Mouse (Mus musculus) lung, postnatal 4 days (tissue): ENCODE results near the gene Dnttip2.
"Not testable (repeated sequence)": the region's sequence is repeated elsewhere in the genome, so short reads cannot be mapped to it uniquely, and the experiment has no call there.

Experiments used
- DNase-seq, 2 experiments: peaks; one replicate each; pipeline ENCODE4 v3.0.0; 2021

Gene Dnttip2

DNA sequence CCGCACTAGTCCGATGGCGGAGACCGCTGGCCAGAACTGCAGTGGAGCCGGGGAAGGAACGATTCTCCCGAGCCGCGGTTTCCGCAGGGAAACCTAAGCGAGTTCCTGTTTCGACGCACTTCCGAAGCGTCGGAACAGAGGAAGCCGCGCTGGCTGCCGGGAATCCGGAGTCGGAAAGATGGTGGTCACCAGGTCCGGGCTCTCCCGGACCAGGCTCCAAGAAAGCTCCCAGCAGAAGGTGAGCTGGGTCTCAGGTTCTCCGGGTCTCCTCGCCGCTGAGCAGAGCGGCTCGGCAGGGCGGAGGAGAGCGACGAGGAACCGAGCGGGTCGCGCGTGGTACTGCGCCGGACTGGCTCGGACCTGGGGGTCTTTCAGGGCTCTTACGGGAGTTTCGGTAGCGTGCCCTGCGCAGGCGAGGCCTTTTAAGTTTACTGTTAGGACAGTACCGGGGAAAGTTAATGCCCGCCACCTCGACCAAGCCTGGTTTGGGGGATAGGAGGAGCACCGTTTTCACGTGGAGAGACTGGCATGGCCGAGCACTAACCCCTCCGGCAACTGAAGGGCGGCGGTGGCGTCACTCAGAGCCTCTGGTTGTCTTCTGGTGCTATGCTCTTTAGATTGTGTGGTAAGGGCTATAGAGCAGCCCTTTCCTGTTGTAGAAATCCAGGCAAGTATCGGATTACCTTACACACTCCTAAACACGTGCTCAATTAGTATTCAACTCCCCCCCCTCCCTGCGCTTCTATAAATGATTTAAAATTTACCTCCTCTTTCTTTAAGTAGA lies at the start of gene Dnttip2:
TSS of gene Dnttip2 (plus strand) at position 148 of the 784 bp plus-strand sequence.
- DNase-seq: peak; percentile 95 to 97

DNA sequence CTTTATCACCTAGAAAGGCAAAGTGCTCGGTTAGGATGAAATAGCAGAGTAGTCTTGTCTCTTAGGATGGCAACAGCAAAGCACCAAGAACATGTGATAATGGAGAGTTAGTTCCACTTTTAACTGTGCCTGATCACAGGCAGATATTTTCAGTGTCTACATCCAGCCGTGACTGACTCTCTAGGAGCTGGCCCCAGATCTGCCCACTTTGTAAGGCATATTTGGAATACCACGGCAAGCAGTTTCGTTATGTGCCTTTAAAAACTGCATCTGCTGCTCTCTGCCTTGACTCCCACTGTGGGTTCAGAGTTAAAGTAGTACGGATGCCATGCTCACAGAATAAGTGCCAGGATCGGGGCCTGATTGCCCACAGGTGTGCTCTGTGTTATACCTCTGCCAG lies 47.2 kb upstream of the Dnttip2 start:
- not testable (repeated sequence) for DNase-seq

DNA sequence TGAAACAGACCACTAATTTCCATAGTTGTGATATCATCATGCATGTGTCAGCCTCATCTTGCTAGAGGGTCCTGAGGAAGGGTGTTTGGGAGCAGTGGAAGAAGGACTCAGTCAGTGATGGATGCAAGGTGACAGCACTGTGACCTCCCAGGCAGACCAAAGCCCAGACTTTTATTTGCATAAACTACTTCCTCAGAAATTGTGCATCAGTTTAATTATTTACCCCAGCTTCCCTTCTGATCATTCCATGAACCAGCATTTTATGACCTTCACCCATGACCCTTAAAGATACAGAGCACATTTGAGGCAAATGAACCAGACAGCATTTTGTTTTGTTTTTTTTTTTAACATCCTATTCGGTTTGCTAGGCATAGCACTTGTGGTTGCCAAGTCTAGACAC lies 38.4 kb upstream of the Dnttip2 start:
- no peak for DNase-seq

DNA sequence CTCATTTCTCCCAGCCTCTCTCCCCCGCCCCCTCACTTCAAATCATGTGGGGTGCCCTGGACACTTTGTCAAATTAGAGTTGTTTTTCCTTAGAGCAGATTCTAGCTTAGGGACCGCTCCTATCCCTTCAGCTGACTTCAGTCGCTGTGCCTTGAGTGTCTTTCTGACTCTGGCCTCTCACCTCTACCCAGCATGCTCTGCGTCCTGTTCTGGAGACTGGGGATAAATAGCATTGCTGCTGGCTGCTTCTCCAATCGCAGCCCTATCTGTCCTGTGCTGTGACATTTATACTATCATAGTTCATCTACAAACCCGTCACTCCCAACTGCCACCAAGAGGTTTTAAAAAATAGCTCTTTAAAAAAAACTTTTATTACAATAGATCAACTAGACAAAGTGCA lies 31.3 kb upstream of the Dnttip2 start:
- no peak for DNase-seq

DNA sequence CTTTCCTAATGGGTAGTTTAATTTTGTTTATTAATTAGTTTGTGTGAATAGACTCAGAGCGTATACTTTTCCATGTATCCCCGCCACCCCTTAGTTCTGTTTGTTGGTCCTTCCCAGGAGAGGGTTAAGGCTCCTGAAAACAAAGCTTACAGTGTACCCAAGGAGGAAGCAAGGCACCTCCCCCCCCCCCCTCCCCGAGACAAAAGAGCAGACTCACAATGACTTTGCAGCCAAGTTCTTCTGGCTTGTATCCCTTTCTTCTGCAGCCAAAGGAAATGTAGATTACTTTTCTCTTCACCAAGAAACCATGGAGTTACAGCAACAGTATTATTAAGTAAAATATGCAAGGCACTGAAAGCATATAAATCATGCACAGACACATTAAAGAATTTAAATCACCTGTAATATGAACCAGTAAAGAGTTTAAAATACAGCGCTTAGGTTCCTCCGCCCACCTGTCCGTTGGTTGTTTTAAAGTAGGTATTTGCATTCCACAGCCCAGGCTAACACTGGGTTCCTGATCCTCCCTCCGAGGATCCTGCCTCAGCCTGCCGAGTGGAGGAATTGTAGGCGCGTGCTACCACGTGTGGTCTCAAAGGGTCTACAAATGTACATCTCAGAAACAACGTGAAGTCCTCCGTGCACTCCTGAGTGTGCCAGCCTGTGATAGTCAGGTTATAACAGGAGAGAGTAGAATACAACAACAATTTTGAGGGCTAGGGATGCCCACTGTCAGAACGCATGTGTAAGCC lies 30.6 kb upstream of the Dnttip2 start:
- no peak for DNase-seq

DNA sequence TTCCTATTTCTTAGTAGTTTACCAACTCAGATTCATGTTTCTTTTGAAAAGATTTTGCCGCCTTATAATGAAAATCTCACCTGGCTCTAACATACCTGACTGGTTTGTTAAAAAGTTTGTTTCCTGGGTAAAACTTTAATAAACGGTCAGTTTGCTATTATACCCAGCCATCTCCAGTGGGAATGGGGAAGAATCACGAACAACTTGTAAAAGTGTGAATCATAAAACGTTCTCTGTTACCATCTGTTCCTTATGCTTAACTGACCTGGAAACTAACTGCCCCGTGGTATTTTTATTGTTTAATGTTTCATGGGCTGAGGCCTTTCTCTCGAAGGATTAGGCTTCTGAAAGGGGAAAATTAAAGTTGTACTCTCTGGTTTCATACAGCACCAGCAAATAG lies 29.4 kb upstream of the Dnttip2 start:
- DNase-seq: no peak

DNA sequence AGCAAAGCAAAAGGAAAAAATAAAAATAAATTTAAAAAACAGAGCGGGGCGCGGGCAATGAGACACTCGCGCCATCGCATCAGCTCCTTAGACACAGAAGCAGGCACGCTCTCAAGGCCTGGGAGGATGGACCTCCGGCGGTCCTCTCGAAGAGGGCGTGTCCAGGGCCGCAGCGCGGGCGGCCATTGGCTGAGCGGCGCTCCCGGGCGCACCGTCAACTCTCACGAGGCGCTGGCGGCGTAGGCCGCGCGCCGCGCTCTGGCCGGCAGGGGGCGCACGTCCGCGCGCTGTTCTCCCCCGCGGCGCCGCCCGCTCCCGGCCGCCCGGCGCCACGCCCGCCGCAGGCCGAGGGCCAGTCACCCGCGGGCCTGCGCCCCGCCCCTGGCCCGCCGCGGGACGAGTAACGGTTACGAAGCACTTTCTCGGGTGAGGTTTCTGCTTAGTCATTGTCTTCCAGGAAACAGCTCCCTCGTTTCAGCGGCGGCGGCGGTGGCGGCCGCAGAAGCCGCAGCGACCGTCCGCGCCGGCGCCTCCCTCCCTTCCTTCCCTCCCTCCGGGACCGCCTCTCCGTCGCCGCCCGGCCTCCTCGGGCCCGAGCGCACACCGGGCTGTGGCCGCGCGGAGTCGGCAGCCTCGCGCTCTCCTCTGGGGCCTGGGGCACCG lies 28.8 kb upstream of the Dnttip2 start, which contains the start of gene Gclm:
TSS of gene Gclm (plus strand) at position 343 of the 663 bp plus-strand sequence.
- DNase-seq: peak; percentile 94 to 97

DNA sequence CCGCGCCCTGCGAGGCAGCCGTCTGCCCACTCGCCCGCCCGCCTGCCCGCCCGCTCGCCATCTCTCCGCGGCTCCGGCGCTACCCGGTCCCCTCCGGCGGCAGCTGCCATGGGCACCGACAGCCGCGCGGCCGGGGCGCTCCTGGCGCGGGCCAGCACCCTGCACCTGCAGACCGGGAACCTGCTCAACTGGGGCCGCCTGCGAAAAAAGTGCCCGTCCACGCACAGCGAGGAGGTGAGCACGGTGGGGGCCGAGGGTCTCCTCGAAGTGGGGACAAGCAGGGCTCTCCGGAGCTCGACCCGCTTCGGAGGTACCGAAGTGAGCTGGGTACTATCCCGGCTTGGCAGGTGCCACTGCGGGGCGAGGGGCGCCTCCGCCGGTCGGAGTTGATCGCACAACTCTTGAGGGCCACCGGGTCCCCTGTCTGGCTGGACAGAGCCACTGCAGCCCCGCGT lies 28.3 kb upstream of the Dnttip2 start:
- DNase-seq: peak; percentile 76 to 79

DNA sequence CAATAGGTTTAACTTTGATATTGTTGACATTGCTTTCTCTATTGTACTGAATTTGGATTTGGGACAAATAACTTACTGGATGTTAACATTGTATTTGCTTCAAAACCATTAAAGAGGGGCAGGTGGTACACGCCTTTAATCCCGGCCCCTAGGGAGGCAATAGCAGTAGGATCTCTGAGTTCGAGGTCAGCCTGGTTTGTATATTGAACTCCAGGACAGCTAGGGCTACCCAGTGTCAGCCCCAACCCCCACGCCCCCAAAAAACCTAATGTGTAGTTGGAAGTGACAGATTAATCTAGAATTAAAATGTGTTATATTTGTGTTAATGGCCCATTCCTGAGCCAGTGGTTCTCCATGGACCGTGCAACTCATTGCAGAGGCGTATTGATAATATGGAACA lies 27.8 kb upstream of the Dnttip2 start:
- no peak for DNase-seq

DNA sequence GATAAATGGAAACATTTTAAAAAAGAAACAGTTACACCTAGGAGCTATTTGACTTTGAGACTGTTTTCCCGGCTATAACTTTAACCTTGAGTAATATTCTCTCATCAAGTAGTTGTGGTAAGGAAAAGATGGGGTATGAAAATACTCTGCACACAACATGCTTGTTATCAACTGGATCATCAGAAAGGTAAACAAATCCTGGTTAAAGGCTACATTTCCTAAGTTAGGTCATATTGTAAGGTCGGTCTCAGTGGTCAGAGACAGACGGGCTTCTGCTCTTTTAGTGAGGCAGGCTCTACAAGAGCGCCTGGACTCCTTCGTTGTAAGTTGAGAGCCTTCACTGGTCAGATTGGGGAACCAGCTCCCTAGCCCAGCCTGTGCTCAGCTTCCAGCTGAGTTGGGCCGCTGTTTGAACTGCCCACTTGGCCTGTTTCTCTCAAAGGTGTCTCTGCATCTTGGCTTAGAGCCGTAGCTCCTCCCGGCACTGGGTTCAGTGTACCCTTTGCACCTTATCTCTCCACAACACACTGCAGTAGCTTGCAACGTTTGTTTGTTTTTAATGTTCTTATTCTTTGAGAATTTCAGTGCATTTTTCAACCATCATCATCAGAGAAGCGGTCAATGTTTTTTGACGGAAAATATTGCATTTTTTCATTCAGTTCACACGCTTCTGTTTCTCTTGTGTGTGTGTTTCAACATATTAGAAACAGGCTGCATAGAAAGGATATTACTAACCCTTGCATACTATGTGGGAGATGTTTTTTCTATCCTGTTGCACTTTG lies 27.0 kb upstream of the Dnttip2 start:
- DNase-seq: no peak

DNA sequence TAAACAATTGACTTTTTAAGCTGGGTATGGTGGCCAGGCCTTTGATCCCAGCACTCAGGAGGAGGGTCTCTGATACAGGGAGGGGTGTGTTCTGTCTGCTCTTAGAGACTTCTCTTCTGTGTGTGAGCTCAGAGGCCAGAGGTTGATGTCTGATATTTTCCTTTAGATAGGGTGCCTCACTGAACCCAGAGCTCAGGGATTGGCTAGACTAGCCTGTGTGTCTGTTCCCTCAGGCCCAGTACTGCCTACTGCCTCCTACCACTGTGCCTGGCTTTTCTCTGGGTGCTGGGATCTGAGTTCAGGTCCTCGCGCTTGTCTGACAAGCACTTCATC lies 26.5 kb upstream of the Dnttip2 start:
- no peak for DNase-seq

DNA sequence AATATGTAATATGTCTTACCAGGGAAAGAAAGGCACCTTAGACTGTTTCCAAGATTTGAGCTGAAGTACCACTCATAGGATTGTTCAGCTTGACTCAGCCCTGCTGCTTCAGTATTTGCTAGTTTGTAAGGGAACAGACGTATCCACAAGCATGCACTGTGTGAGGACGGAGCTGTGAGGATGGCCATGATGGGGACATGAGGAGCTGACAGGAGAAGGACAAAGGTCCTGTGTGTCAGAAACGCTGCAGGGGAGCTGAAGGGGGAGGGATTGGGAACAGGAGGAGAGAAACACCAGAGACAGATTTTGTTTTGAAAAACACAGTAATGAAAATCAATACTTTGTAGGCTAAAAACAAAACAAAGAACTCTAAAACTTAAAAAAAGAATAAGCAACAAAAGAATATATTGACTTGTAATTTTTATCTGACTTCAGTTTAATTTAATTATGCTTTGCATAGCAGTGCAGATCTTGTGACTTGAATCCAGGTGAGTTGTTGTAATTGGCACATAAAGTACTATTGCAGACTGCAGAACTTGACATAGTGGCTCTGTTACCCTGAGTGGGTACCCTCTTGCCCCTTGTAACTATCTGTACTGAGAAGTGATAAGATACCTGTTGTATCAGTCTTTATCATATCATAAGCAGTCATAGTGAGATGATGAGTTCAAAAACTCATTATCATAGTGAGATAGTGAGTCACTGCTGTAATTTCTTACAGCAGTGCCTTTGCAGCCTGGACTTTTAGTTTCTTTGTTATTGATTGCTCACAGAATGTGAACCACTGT lies 21.5 kb upstream of the Dnttip2 start:
- DNase-seq: no peak

DNA sequence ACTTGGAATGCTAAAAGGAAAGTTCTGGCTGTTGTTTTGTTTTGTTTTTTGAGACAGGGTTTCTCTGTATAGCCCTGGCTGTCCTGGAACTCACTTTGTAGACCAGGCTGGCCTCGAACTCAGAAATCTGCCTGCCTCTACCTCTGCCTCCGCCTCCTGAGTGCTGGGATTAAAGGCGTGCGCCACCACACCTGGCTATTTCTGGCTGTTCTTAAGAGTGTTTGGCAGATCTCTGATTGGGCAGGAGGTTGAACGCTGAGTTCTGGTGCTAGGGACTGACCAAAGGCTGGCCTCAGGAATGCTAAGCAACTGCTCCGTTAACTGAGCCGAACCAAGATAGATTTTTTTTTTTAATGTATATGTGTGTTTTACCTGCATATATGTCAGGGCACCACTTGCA lies 20.1 kb upstream of the Dnttip2 start:
- not testable (repeated sequence) for DNase-seq

DNA sequence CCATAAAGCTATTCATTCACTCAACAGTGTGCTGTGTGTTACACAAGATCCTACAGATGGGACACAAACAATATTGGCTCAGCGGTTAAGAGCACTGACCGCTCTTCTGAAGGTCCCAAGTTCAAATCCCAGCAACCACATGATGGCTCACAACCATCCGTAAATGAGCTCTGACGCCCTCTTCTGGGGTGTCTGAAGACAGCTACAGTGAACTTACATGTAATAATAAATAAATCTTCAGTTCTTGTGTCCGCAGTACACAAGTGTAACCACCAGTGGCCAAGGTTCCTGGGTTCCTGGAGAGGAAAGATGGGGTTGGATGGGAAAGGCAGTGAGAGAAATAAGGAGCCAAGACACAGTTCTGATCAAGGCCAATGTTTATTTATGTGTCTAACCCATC lies 4.2 kb upstream of the Dnttip2 start:
- no peak for DNase-seq

DNA sequence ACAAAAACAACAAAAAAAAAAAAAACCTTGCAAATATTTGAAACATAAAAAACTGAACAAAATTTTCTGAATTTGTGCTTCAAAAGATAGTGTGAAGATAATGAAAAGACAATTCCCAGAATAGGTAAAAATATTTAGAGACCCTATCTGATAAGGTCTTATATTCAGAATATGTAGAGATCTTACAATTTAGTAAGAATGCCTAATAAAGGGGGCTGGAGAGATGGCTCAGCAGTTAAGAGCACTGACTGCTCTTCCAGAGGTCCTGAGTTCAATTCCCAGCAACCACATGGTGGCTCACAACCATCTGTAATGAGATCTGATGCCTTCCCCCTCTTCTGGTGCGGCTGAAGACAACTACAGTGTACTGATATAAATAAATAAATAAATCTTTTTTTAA lies 1.6 kb upstream of the Dnttip2 start:
- DNase-seq: not testable (repeated sequence)

DNA sequence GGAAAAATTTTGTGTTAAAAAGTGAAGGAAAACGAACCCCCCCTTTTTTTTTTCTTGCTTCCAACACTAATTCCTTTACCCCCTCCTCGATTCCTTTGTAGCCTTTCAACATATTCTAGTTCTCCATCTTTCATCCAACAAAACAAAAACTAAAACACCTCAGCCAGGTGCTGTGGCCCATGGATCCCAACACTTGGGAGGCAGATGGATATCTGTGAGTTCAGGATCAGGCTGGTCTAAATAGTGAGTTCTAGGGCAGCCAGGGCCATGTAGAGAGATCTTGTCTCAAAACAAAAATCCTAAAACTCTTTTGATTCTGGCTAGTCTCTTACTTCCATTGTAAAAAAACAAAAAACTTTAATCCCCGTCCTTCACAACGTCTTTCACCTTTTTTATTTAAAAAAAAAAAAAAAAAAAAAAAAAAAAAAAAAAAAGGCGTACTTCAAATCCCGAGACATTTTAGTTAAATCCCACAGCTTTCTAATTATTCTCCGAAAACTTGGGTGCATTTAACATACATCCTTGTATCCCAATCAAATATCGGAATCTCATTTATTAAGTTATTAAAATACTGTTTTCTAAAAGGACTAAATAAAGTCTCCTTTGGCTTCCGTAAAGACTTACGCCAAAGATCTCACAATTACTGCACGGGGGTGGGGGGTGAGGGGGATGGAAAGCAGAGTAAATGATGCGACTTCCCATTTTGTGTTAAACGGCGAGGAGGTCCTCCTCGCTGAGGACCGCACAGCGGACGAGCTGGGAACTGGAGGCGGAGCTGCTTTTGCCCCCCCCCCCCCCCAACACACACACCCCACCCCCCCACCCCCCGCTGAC lies 564 bp upstream of the Dnttip2 start:
- no peak for DNase-seq

DNA sequence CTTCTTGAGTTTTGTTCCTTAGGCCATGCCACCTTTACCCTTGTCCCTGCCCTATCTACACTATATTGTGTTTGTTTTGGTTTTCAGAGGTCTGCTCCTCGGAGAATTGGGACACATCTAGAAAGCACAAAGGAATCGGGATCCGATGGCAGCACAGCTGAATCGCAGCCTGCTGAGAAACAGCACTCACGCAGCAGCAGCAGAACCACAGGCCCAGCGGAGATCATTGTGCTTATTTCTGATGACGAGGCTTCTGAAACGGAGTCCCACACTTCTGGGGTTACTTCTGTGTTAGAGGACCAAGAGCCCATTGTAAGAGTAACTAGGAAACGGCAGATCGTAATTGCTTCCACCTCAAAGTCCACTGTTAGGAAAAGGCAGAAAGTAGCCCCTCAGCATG lies 923 bp downstream of the Dnttip2 start:
- no peak for DNase-seq

DNA sequence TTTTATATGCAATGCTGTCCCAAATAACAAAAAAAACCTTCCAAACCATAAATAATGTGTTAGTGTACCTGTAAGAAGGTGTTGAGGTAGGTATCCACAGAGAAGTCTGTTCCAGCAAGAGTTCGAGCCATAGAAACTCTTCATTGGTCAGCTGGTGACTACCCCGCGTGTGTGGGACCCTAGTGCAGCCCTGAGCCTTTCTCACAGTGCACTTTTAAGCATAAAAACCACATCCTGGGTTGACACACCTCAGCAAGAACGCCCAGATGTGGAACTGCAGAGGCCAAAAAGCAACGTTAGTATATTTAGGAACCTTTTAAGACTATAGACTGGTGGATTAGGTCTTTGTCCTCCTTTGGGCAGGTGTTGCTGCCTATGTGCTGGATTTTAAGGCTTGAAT lies 13.0 kb downstream of the Dnttip2 start:
- DNase-seq: no peak

DNA sequence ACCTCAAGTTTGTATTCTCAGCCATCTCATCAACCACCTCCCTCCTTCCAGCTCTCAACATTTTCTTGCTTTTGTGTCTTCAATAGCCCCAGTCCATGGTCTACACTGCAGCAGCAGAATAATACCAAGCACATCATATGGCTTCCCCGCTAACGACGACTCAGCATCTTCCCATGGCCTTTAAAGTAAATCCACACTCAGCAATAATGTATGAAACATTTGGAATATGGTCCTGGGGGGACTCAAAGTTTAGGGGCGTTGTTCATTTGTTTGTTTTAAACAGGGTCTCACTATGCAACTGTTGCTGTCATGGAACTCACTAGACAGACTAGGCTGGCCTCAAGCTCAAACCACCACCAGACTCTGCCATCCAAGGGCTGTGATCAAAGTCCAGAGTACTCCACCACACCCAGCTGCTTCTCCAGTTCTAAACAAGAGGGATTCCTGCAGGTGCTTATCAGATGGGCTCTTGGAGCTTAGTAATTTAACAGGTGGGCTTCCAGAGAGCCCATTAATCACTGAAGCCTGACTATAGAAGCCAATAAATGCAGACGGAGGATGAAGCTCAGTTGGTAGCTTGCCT lies 14.5 kb downstream of the Dnttip2 start:
- no peak for DNase-seq

DNA sequence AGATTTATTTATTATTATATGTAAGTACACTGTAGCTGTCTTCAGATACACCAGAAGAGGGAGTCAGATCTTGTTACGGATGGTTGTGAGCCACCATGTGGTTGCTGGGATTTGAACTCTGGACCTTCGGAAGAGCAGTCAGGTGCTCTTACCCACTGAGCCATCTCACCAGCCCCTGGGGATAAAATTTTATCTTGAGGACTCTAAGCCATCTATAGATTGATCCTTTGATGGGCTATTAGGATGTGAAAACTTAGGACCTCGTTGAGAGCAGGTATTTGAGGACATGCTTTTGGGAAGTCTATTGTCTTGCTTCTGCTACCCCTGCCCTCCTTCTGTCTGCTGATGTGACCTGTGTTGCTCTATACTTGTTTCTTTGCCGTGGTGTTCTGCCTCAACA lies 15.2 kb downstream of the Dnttip2 start:
- DNase-seq: not testable (repeated sequence)

DNA sequence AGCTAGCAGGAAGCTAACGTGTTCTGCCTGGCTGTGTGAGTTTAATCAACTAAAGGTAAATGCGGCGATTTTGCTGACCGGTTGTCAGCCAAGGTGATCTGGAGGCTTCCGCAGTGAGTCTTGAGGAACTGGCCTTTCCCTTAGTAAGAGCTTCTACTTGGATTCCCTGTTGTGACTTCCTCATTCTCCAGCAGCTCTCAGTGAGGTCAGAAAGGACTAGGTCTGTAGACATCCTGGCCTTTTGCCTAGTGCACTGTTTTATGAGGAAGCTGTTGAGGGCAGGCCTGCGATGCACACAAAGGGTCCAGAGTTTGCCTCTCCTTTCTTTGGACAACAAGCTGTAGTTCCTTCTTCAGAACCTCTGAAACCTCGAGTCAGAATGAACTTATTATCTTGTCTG lies 16.5 kb downstream of the Dnttip2 start:
- peak; percentile 50 to 63 for DNase-seq
